Mouse (Mus musculus) midbrain, embryonic 12.5 days (tissue): ENCODE measurements around the gene Lrr1. TPM values are rescaled to one million over a fixed set of nuclear protein-coding genes. Genes with fewer than 3 reads are reported as not detected.

Source experiments
- ATAC-seq: fragments of 200-750 bp; cut with Nextera tagmentation; 2 replicates; pipeline ENCODE4 v1.8.0; 2017; ENCODE audit warnings: low read depth, moderate TSS enrichment, moderate library complexity; ENCODE audit not compliant: low FRiP score
- H3K27ac ChIP-seq: fragments of 300-500 bp; sonication (generic); replicated peaks from 2 replicates; pipeline ENCODE4 v1.5.1; 2016; ENCODE audit warnings: mild to moderate bottlenecking
- H3K27me3 ChIP-seq: fragments of 300-500 bp; sonication (generic); 2 replicates; pipeline ENCODE4 v1.6.1; 2016; ENCODE audit warnings: mild to moderate bottlenecking
- H3K36me3 ChIP-seq: fragments of 300-500 bp; sonication (generic); 2 replicates; pipeline ENCODE4 v1.6.1; 2016
- H3K4me1 ChIP-seq: fragments of 300-500 bp; sonication (generic); 2 replicates; pipeline ENCODE4 v1.6.1; 2016
- H3K4me2 ChIP-seq: fragments of 300-500 bp; sonication (generic); replicated peaks from 2 replicates; pipeline ENCODE4 v1.6.1; 2016; ENCODE audit warnings: mild to moderate bottlenecking, moderate library complexity
- H3K4me3 ChIP-seq: fragments of 300-500 bp; sonication (generic); 2 replicates; pipeline ENCODE4 v1.5.1; 2016; ENCODE audit warnings: mild to moderate bottlenecking
- H3K9ac ChIP-seq: fragments of 300-500 bp; sonication (generic); replicated peaks from 2 replicates; pipeline ENCODE4 v1.6.1; 2016; ENCODE audit warnings: mild to moderate bottlenecking, moderate library complexity
- H3K9me3 ChIP-seq: fragments of 300-500 bp; sonication (generic); 2 replicates; pipeline ENCODE4 v1.6.1; 2016; ENCODE audit warnings: mild to moderate bottlenecking
- WGBS: fragments of 180-500 bp; shearing (Covaris S2); methylation state at CpG from one replicate; pipeline ENCODE4 v1.1.7; 2016; 5-methylcytosine and 5-hydroxymethylcytosine counted together
- polyA plus RNA-seq: library from polyadenylated mRNA; unstranded; fragments of >200 nt; fragmentation: Nextera tagmentation; extraction: Ambion mirVana; gene quantifications from 2 replicates; pipeline ENCODE4 v1.2.1, GENCODE M21; 2016

The Lrr1 gene
- 23.4 and 24.5 TPM in 2 replicates for polyA plus RNA-seq

DNA sequence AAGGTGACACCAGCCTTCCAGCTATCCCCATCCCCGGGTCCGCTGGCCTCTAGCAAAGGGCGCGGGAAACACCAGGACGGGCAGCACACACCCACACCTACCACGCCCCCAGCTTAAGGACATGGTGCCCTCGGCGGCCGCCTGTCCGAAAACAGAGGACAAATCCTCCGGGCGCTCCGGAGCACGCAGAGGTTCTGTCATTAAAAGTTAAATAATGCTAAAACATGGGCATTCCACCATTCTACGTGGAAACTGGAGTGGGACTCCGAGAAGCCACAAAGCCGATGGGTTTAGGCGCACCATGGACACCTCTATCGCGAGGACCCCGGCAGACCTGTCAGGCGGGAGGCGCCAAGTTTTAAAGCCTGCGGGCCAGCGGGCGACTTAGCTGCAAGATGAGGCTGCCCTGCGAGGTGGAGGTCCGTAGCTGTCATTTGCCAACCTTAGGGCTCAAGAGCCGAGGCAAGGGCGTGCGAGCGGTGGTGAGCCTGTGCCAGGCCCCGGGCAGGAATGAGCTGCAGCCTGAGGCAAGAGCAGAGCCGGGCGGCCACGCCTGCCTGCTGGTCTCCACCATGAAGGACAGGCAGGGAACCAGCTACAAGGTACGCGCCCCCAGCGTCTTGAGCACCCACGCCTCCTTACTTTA, at the start of gene Lrr1:
Gene Lrr1, plus strand, starts transcription at position 354 of the 646 bp plus-strand sequence.
- peak; percentile 95 for ATAC-seq
- H3K27ac ChIP-seq: peak within 1 kb of the TSS; percentile 39
- under 1% methylated on average over 40 of the region's 40 CpGs for WGBS

DNA sequence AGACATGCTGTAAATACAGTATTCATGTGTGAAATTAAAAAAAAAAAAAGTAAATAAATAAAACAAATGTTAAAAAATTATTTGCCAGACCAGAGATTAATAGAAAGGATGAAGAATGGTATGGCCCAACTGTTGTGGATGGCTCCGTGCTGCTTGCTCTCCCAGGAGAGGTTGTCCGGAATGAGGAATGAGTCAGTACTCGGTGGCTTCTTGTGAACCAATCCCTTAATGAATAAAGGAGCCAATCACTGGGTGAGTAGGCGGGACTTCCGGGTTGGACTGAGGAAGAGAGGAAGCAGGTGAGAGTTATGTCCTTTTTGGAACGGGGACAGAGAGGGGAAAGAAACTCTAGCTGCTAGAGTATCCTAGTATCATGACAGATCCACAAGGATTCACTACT, 48.7 kb upstream of the Lrr1 start:
- Histone ChIP-seq H3K4me3 (no peak overlapping the region), H3K4me2 (no peak overlapping the region), H3K4me1 (no peaks in the 10 kb centered on the region), H3K27ac (no peak overlapping the region), H3K27me3 (no peaks in the 10 kb centered on the region), H3K9ac (no peak overlapping the region), H3K36me3 (no peaks in the 10 kb centered on the region), H3K9me3 (no peaks in the 10 kb centered on the region)
- ATAC-seq: no peak
- WGBS: 90% methylated on average over 6 of the region's 6 CpGs

More for the DNA sequence above, at the start of gene Lrr1:
- Histone ChIP-seq H3K4me3 (peak within 1 kb of the TSS; percentile 63), H3K9me3 (no peaks in the 10 kb centered on the region), H3K36me3 (0 out of 2 replicates have a peak, but pooled peaks cover 5% of the 10 kb centered on the region), H3K9ac (peak within 1 kb of the TSS; percentile 69), H3K27me3 (no peaks in the 10 kb centered on the region), H3K4me1 (peaks cover 18% of the 10 kb centered on the region), H3K4me2 (peak within 1 kb of the TSS; percentile 94)

DNA sequence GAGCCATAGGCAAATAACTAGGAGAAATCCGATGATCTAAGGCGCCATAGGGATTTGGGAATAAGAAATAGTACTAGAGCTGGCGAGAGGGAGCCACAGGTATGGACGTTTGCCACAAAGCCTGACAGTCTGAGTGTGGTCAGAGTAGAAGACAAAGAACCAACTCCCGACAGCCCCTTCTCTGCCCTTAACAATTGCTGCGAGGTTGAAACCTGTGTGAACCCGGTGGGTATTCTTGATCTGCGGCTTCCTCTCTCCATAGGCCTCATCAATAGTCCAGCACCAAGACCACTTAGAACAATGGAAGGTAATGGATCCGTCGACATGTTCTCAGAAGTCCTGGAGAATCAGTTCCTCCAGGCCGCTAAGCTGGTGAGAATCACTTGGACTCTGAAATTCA, 45.8 kb upstream of the Lrr1 start:
- no peak for ATAC-seq
- no peaks in the 10 kb centered on the region for H3K27me3 ChIP-seq
- H3K27ac ChIP-seq: no peak overlapping the region
- no peaks in the 10 kb centered on the region for H3K36me3 ChIP-seq
- WGBS: 92% methylated on average over 11 of the region's 11 CpGs
- H3K4me2 ChIP-seq: no peak overlapping the region
- H3K9me3 ChIP-seq: no peaks in the 10 kb centered on the region
- H3K4me3 ChIP-seq: no peak overlapping the region
- H3K4me1 ChIP-seq: no peaks in the 10 kb centered on the region
- no peak overlapping the region for H3K9ac ChIP-seq

DNA sequence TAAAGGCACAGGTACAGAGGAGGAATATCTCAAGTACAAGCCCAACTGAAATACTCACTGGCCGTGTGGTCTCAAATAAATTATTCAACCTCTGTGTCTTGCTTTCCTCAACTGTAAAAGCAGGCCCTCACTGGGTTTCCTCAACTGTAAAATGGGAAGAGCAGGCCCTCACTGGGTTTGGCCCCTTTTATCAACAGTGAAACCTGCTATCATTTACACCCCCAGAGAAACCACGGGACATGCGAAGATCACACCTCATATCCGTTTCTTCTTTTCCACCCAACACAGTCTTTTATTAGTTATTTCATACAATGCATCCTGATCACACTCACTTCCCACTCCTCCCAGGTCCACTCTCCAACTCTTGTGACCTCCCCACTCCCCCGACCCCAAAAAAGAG, 43.5 kb upstream of the Lrr1 start:
- ATAC-seq: no peak
- no peaks in the 10 kb centered on the region for H3K36me3 ChIP-seq
- H3K4me3 ChIP-seq: no peak overlapping the region
- WGBS: 92% methylated on average over 5 of the region's 5 CpGs
- no peaks in the 10 kb centered on the region for H3K27me3 ChIP-seq
- H3K9me3 ChIP-seq: no peaks in the 10 kb centered on the region
- no peak overlapping the region for H3K4me2 ChIP-seq
- H3K9ac ChIP-seq: no peak overlapping the region
- H3K27ac ChIP-seq: no peak overlapping the region
- no peaks in the 10 kb centered on the region for H3K4me1 ChIP-seq

DNA sequence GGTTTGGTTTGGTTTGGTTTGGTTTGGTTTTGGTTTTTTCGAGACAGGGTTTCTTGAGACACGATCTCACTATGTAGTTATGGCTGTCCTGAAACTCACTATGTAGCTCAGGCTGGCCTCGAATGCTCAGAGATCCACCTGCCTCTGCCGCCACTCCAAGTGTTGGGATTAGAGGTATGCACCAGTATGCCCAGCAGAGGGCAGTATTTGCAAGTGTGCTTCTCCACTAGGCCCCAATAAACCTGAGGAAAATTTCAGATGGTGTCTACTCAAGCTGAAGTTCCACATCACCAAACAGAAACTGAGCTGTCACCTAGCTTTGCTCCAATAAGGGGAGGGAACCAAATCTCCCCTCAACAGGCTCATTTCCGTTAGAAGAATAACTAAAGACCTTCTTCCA, 41.4 kb upstream of the Lrr1 start:
- no peaks in the 10 kb centered on the region for H3K27me3 ChIP-seq
- H3K36me3 ChIP-seq: no peaks in the 10 kb centered on the region
- no peak overlapping the region for H3K27ac ChIP-seq
- H3K9me3 ChIP-seq: no peaks in the 10 kb centered on the region
- H3K9ac ChIP-seq: no peak overlapping the region
- 90% methylated on average over 5 of the region's 5 CpGs for WGBS
- no peak overlapping the region for H3K4me2 ChIP-seq
- H3K4me3 ChIP-seq: no peak overlapping the region
- H3K4me1 ChIP-seq: no peaks in the 10 kb centered on the region
- no peak for ATAC-seq

DNA sequence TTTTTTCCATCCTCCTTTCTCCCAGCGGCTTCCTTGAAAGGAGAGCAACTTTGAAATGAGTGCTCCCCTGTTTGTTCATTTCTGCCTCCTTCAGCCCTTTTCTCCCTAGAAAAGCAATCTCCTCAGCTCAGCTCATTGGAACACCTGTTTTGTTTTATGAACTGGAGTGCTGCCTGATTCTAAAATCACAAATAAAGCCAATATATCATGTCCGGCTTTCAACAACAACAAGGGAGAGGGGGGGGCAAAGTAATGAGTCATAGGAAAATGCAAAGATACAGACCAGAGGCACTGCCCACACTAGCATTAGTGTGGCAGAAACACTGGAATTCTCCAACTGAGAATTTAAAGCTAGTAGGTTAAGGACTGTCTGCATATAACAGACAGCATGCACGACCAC, 41.0 kb upstream of the Lrr1 start:
- Histone ChIP-seq H3K36me3 (no peaks in the 10 kb centered on the region), H3K9ac (no peak overlapping the region), H3K27me3 (no peaks in the 10 kb centered on the region), H3K4me3 (no peak overlapping the region), H3K9me3 (no peaks in the 10 kb centered on the region), H3K4me1 (no peaks in the 10 kb centered on the region), H3K27ac (no peak overlapping the region), H3K4me2 (no peak overlapping the region)
- WGBS: 93% methylated on average over 3 of the region's 3 CpGs
- no peak for ATAC-seq

DNA sequence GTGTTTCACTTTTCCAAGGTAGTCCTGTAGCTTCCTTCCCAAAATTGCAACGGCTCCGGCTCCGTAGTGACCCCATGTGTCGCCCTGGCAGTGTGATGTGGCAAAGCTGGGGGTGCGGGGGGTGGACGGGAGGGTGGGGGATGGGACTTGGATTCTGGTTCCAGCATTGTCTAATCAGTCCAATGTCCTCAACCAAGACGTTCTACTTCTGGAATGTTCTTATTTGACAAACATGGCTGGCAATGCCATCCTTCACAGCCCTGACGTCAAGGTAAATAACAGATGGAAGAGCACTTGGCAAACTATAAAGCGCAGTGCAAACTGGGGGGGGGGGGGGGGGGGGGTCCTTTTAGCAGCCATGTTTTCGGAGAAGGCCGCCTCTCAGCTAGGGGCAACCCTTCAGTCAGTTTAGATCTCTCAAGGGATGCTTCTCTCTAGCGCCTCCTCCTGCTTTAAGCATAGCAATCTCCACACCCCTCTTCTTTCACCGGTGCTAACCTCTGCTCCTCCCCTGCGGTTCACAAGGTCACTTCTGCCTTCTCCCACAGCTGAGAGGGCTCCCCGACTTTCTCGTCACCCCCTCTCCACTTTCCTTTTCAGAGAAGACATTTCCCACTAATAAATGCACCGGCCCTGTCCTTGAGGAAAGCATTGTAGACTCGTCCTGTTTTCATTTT, 38.8 kb upstream of the Lrr1 start:
- Histone ChIP-seq H3K4me1 (no peaks in the 10 kb centered on the region), H3K27ac (no peak overlapping the region), H3K4me3 (no peak overlapping the region), H3K27me3 (no peaks in the 10 kb centered on the region), H3K9me3 (no peaks in the 10 kb centered on the region), H3K36me3 (no peaks in the 10 kb centered on the region), H3K4me2 (no peak overlapping the region), H3K9ac (no peak overlapping the region)
- no peak for ATAC-seq
- 42% methylated on average over 17 of the region's 18 CpGs for WGBS

DNA sequence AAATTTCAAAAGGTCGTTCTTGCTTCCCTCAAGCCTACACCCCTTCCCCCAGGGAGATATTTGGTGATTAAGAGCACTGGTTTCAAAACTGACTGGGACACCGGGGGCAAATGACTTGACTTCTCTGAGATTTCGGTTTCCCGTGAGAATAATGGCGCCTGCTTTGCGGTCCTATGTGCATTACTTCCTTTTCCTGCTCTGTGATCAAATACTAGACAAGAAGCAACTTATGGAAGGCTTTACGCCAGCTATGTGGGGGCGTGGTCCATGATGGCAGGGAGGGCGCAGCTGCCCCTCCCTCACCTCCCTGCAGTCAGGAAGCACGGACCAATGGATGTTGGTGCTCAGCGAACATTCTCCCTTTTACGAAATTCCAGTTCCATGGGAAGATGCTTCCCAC, 38.1 kb upstream of the Lrr1 start:
- no peaks in the 10 kb centered on the region for H3K36me3 ChIP-seq
- 75% methylated on average over 12 of the region's 12 CpGs for WGBS
- no peaks in the 10 kb centered on the region for H3K9me3 ChIP-seq
- H3K4me3 ChIP-seq: no peak overlapping the region
- H3K9ac ChIP-seq: no peak overlapping the region
- no peak overlapping the region for H3K27ac ChIP-seq
- H3K4me1 ChIP-seq: no peaks in the 10 kb centered on the region
- H3K4me2 ChIP-seq: no peak overlapping the region
- H3K27me3 ChIP-seq: no peaks in the 10 kb centered on the region
- ATAC-seq: no peak

DNA sequence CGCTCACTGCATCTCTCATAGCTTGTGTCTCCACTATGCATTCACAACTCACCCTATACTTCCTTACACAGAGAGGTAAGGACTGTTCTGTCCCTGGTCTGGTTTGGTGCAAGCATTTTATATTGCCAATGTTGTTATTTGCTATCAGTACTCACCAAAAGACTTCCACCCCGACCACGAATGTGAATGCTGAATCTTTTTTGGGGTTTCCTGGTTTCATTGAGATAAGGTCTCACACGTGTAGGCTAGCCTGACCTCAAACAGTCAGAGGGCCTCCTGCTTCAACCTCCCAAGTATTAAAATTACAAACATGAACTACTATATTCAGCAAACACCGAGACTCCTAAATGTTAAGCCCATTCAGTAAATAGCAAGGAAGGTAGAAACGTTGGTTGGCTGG, 37.3 kb upstream of the Lrr1 start:
- WGBS: 84% methylated on average over 6 of the region's 6 CpGs
- Histone ChIP-seq H3K27me3 (no peaks in the 10 kb centered on the region), H3K4me3 (no peak overlapping the region), H3K9ac (no peak overlapping the region), H3K9me3 (no peaks in the 10 kb centered on the region), H3K36me3 (no peaks in the 10 kb centered on the region), H3K27ac (no peak overlapping the region), H3K4me2 (no peak overlapping the region), H3K4me1 (no peaks in the 10 kb centered on the region)
- no peak for ATAC-seq

DNA sequence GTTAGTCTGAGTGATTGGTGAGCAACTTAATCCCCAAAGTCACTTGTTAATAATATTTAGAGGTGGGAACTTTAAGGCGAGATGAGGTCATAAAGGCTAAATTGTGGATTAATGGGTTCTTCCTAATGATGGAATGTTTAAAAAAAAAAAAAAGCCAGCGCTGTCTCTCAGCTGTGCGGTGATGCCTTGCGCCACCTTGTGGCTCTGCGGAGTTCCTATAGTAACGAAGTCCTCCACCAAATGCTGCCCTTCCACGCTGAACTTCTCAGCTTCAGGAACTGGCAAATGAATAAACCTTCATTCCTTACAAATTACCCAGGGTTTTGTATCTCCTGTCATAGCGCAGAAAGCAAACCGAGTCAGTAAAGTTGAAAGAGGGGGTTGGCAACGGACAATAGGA, 36.6 kb upstream of the Lrr1 start:
- no peaks in the 10 kb centered on the region for H3K9me3 ChIP-seq
- H3K4me3 ChIP-seq: no peak overlapping the region
- no peak overlapping the region for H3K9ac ChIP-seq
- H3K36me3 ChIP-seq: no peaks in the 10 kb centered on the region
- H3K27me3 ChIP-seq: no peaks in the 10 kb centered on the region
- 0 out of 2 replicates have a peak, but pooled peaks have one; percentile 41 for ATAC-seq
- no peak overlapping the region for H3K4me2 ChIP-seq
- H3K27ac ChIP-seq: no peak overlapping the region
- 9% methylated on average over 10 of the region's 10 CpGs for WGBS
- no peaks in the 10 kb centered on the region for H3K4me1 ChIP-seq

DNA sequence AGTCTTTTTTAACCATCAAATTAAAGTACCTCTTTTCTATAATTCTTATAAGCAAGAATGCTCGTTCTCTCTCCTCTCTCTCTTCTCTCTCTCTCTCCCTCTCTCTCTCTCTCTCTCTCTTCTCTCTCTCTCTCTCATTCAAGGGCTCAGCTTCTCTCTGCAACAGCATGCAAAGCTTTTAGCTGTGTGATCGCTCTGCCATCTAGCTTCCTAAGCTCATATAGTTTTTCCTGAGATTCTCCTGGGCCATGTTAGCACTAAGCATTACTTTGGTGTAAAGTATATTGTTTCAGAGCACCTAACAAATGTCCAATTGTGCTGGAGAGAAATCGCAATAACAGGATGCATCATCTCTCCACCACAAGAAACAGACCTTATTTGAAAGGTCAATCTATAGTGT, 29.4 kb upstream of the Lrr1 start:
- Histone ChIP-seq H3K4me1 (no peaks in the 10 kb centered on the region), H3K27ac (no peak overlapping the region), H3K36me3 (no peaks in the 10 kb centered on the region), H3K27me3 (no peaks in the 10 kb centered on the region), H3K4me3 (no peak overlapping the region), H3K9ac (no peak overlapping the region), H3K9me3 (no peaks in the 10 kb centered on the region), H3K4me2 (no peak overlapping the region)
- 88% methylated on average over 3 of the region's 3 CpGs for WGBS
- no peak for ATAC-seq

DNA sequence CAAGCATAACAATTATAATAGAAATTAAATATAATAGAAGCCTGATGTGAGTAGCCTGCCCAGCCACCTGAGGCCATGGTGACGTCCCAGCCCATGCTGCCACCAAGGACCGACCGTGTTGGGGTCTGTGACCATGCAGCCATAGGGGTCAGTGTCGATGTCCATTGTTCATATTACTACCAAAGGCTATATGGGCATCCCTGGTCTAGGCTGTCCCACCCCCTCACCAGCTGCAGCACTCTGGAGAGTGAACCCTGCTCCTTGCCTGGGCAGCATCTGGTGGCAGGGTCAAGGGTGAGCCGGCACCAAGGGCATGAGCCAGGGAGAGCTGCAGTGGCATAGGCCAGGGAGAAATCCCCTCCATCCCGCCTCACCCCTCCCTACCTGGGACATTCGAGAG, 28.8 kb upstream of the Lrr1 start:
- H3K9me3 ChIP-seq: no peaks in the 10 kb centered on the region
- 89% methylated on average over 7 of the region's 7 CpGs for WGBS
- no peak overlapping the region for H3K27ac ChIP-seq
- H3K27me3 ChIP-seq: no peaks in the 10 kb centered on the region
- H3K9ac ChIP-seq: no peak overlapping the region
- no peak overlapping the region for H3K4me3 ChIP-seq
- no peaks in the 10 kb centered on the region for H3K4me1 ChIP-seq
- no peak overlapping the region for H3K4me2 ChIP-seq
- no peaks in the 10 kb centered on the region for H3K36me3 ChIP-seq
- peak; percentile 41 for ATAC-seq
